ENCODE assay signal across 31 mouse cellular contexts in the genomic region with DNA sequence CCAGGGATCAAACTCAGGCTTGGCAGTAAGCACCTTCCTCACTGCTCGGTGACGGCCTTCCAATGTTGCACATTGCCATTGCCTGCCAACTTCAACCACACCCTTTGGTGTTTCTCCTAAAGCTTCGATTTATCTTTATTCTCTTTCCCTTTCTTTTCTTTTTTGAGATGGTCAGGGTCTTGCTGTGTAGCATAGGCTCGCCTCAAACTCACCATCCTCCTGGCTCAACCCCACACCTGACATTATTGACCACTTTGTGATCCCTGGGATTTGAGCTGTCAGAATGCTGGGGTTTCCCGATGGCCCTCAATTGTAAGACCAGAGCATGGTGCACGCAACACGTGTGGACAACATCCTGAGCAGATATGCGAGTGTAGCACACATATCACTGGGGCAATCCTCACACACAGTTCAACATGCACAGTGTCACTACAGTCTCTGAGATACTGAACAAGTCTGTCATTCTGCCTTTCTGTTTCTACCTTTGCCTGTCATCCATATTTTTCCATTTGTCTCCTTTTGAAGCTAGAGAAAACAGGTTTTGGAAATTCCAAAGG. TPM values are rescaled to one million over a fixed set of nuclear protein-coding genes. Genes with fewer than 3 reads are reported as not detected.
DNase-seq lines count a peak whose midpoint lies in the region; ATAC-seq and TF ChIP-seq lines count a peak whose summit lies in the region.
"Had no signal": no experiment of that assay in that cellular context is flagged by ENCODE, and none has a peak within 500 bp of the region (broad histone marks: within the 10 kb centered on the region; RNA-seq: fewer than 3 reads in every experiment).

No protein-coding gene starts in this region.

- ATAC-seq in cerebellum, adult (ENCODE audit: insufficient number of reproducible peaks, low FRiP score, low TSS enrichment) = no peak
- ATAC-seq in forebrain, embryonic 16.5 days = no peak
- ATAC-seq in forebrain, embryonic 12.5 days (ENCODE audit: low FRiP score) = no peak
- ATAC-seq: midbrain, embryonic 16.5 days had no signal

- no peaks in the 10 kb centered on the region for H3K9me3 ChIP-seq in forebrain, embryonic 16.5 days (ENCODE audit: control insufficient read depth, low read length)
- no peaks in the 10 kb centered on the region for H3K9me3 ChIP-seq in forebrain, embryonic 12.5 days
- H3K9me3 ChIP-seq: embryonic facial prominence, embryonic 12.5 days; heart, embryonic 15.5 days had no signal

- WGBS in cerebellum, adult 2 months = 74% methylated on average over 8 of the region's 8 CpGs
- 83% methylated on average over 8 of the region's 8 CpGs for WGBS in forebrain, embryonic 16.5 days
- 89% methylated on average over 8 of the region's 8 CpGs for WGBS in forebrain, embryonic 12.5 days

- no peak for TF ChIP-seq CTCF in cerebellum, adult 2 months (IDR thresholded peaks at IDR 0.05; ENCODE audit: borderline replicate concordance, insufficient read depth, low read depth, low read length)
- no peak for TF ChIP-seq CTCF in layer of hippocampus, adult 2 months (conservative IDR thresholded peaks at IDR 0.05)
- no peak for TF ChIP-seq CTCF in cortical plate, adult 2 months (IDR thresholded peaks at IDR 0.05; ENCODE audit: extremely low read depth, insufficient read depth, low read length)

- H3K4me3 ChIP-seq in cerebellum, adult 2 months (replicated peaks; ENCODE audit: insufficient read depth, low read depth, low read length) = no peak overlapping the region
- H3K4me3 ChIP-seq in forebrain, embryonic 16.5 days (replicated peaks; ENCODE audit: low read length) = no peak overlapping the region
- H3K4me3 ChIP-seq in forebrain, embryonic 12.5 days (replicated peaks) = no peak overlapping the region
- H3K4me3 ChIP-seq in layer of hippocampus, adult 2 months = no peak overlapping the region
- H3K4me3 ChIP-seq in cortical plate, adult 2 months (ENCODE audit: insufficient read depth, low read length) = no peak overlapping the region
- H3K4me3 ChIP-seq: embryonic facial prominence, embryonic 12.5 days; heart, embryonic 15.5 days; myocyte had no signal

- H3K27ac ChIP-seq in cerebellum, adult 2 months (ENCODE audit: insufficient read depth, low read length) = peak overlapping the region; percentile 25; the same call in 1 of the 2 replicates
- H3K27ac ChIP-seq in forebrain, embryonic 16.5 days (ENCODE audit: low read length) = peak overlapping the region; percentile 75; the same call in 1 of the 2 replicates
- H3K27ac ChIP-seq in forebrain, embryonic 12.5 days = no peak overlapping the region
- H3K27ac ChIP-seq in layer of hippocampus, adult 2 months = peak overlapping the region; percentile 96
- peak overlapping the region; percentile 54 for H3K27ac ChIP-seq in cortical plate, adult 2 months (ENCODE audit: insufficient read depth, low read length)
- H3K27ac ChIP-seq: embryonic facial prominence, embryonic 12.5 days; heart, embryonic 15.5 days; kidney, postnatal 0 days; stomach, postnatal 0 days had no signal

- H3K27me3 ChIP-seq in cerebellum, adult 2 months (ENCODE audit: control insufficient read depth, insufficient read depth, low read length) = no peaks in the 10 kb centered on the region
- H3K27me3 ChIP-seq in forebrain, embryonic 16.5 days (replicated peaks; ENCODE audit: control insufficient read depth, insufficient read depth, low read length) = 0 out of 2 replicates have a peak, but pooled peaks cover 3% of the 10 kb centered on the region
- H3K27me3 ChIP-seq in forebrain, embryonic 12.5 days = peaks cover 65% of the 10 kb centered on the region

- no peaks in the 10 kb centered on the region for H3K36me3 ChIP-seq in forebrain, embryonic 16.5 days (ENCODE audit: control insufficient read depth, insufficient read depth)
- H3K36me3 ChIP-seq in forebrain, embryonic 12.5 days (replicated peaks) = no peaks in the 10 kb centered on the region
- H3K36me3 ChIP-seq: embryonic facial prominence, embryonic 12.5 days; heart, embryonic 15.5 days had no signal

- no peak overlapping the region for H3K4me2 ChIP-seq in forebrain, embryonic 16.5 days (ENCODE audit: low read length)
- no peak overlapping the region for H3K4me2 ChIP-seq in forebrain, embryonic 12.5 days
- H3K4me2 ChIP-seq: embryonic facial prominence, embryonic 12.5 days; heart, embryonic 15.5 days had no signal

- TF ChIP-seq POLR2A in cerebellum, adult 2 months (IDR thresholded peaks at IDR 0.05; ENCODE audit: borderline replicate concordance, insufficient read depth, low read length) = no peak
- TF ChIP-seq POLR2A in cortical plate, adult 2 months (IDR thresholded peaks at IDR 0.05; ENCODE audit: extremely low read depth, insufficient read depth, low read length) = no peak

- H3K4me1 ChIP-seq in cerebellum, adult 2 months (ENCODE audit: control insufficient read depth, insufficient read depth, low read length) = peaks cover 69% of the 10 kb centered on the region
- H3K4me1 ChIP-seq in forebrain, embryonic 16.5 days (replicated peaks; ENCODE audit: control insufficient read depth, insufficient read depth, low read length) = peaks cover 73% of the 10 kb centered on the region
- peaks cover 46% of the 10 kb centered on the region for H3K4me1 ChIP-seq in forebrain, embryonic 12.5 days
- peaks cover 34% of the 10 kb centered on the region for H3K4me1 ChIP-seq in cortical plate, adult 2 months (ENCODE audit: control insufficient read depth, insufficient read depth, low read length)

- peak in 1 of 2 experiments; percentile 31 for DNase-seq in cerebellum, adult 2 months
- DNase-seq in layer of hippocampus, adult 2 months (ENCODE audit: low spot score in 2 of 2) = peak in 1 of 2 experiments; percentile 10
- no peak for DNase-seq in layer of hippocampus, postnatal 36 days
- DNase-seq: adrenal gland, postnatal 10 days; gastrocnemius, postnatal 36 days; heart, postnatal 36 days; kidney, adult 2 months; lung, postnatal 4 days; thymus, adult 2 months; thymus, postnatal 4 days had no signal

- H3K9ac ChIP-seq in forebrain, embryonic 16.5 days (replicated peaks; ENCODE audit: low read depth, low read length) = no peak overlapping the region
- H3K9ac ChIP-seq in forebrain, embryonic 12.5 days = no peak overlapping the region
- H3K9ac ChIP-seq: embryonic facial prominence, embryonic 12.5 days; heart, embryonic 15.5 days had no signal

RNA-seq across cellular contexts. Expression of gene Gprin1, which starts 6.6 kb away (rescaled TPM):
- 41.4 and 45.4 TPM in 2 replicates for polyA plus RNA-seq in cerebellum, adult 2 months (2012; rRNA removed)
- polyA plus RNA-seq in forebrain, embryonic 16.5 days (2015; fragmentation: Nextera tagmentation; extraction: Ambion mirVana) = 6.2 and 7.1 TPM in 2 replicates
- 4.3 and 11.3 TPM in 2 replicates for polyA plus RNA-seq in forebrain, embryonic 12.5 days (2016; fragmentation: Nextera tagmentation; extraction: Ambion mirVana)
- 100 to 1,000 TPM; 146 to 150 TPM for total RNA-seq in layer of hippocampus, adult 2 months (2021)
- 100 to 1,000 TPM; 135 to 142 TPM for total RNA-seq in layer of hippocampus, postnatal 36 days (2021)
- polyA plus RNA-seq in cortical plate, adult 2 months (2012; rRNA removed) = 57.2 and 62.1 TPM in 2 replicates
- total RNA-seq: gastrocnemius, adult 18-20 months; gastrocnemius, postnatal 36 days; heart, postnatal 36 days; liver, adult 2 months; megakaryocyte-erythroid progenitor cell, adult 5-6 weeks had no signal
- polyA plus RNA-seq: liver, adult 2 months; liver, embryonic 16.5 days had no signal

RNA-seq across cellular contexts. Expression of gene Sncb, which starts 10.2 kb away (rescaled TPM):
- 851 and 853 TPM in 2 replicates for polyA plus RNA-seq in cerebellum, adult 2 months (2012; rRNA removed)
- 27.1 and 37.0 TPM in 2 replicates for polyA plus RNA-seq in forebrain, embryonic 16.5 days (2015; fragmentation: Nextera tagmentation; extraction: Ambion mirVana)
- polyA plus RNA-seq in forebrain, embryonic 12.5 days (2016; fragmentation: Nextera tagmentation; extraction: Ambion mirVana) = 2.7 and 3.6 TPM in 2 replicates
- total RNA-seq in layer of hippocampus, adult 2 months (2021) = 100 to 1,000 TPM; 655 to 657 TPM
- 100 to 1,000 TPM; 602 to 611 TPM for total RNA-seq in layer of hippocampus, postnatal 36 days (2021)
- 734 and 773 TPM in 2 replicates for polyA plus RNA-seq in cortical plate, adult 2 months (2012; rRNA removed)
- total RNA-seq: gastrocnemius, adult 18-20 months; gastrocnemius, postnatal 36 days; heart, postnatal 36 days; liver, adult 2 months; megakaryocyte-erythroid progenitor cell, adult 5-6 weeks had no signal
- polyA plus RNA-seq: heart, embryonic 15.5 days; kidney, postnatal 0 days; limb, embryonic 11.5 days; liver, adult 2 months; liver, embryonic 16.5 days; lung, embryonic 16.5 days; myocyte had no signal

RNA-seq across cellular contexts. Expression of gene Eif4e1b, which starts 27.6 kb away (rescaled TPM):
- polyA plus RNA-seq in cerebellum, adult 2 months (2012; rRNA removed) = not detected in 2 replicates
- polyA plus RNA-seq in forebrain, embryonic 16.5 days (2015; fragmentation: Nextera tagmentation; extraction: Ambion mirVana) = not detected in 2 replicates
- polyA plus RNA-seq in forebrain, embryonic 12.5 days (2016; fragmentation: Nextera tagmentation; extraction: Ambion mirVana) = not detected in 2 replicates
- not detected for total RNA-seq in layer of hippocampus, adult 2 months (2021)
- not detected for total RNA-seq in layer of hippocampus, postnatal 36 days (2021)
- not detected in 2 replicates for polyA plus RNA-seq in cortical plate, adult 2 months (2012; rRNA removed)
- total RNA-seq: gastrocnemius, adult 18-20 months; gastrocnemius, postnatal 36 days; heart, adult 8-10 months; heart, postnatal 36 days; layer of hippocampus, postnatal 10 days; liver, adult 2 months; megakaryocyte-erythroid progenitor cell, adult 5-6 weeks had no signal
- polyA plus RNA-seq: embryonic facial prominence, embryonic 12.5 days; heart, embryonic 15.5 days; intestine, embryonic 14.5 days; kidney, adult 2 months; kidney, postnatal 0 days; large intestine, adult 2 months; limb, embryonic 11.5 days; liver, adult 2 months; liver, embryonic 16.5 days; lung, embryonic 16.5 days; midbrain, embryonic 16.5 days; myocyte; neural tube, embryonic 14.5 days; stomach, postnatal 0 days; thymus, adult 2 months had no signal

RNA-seq across cellular contexts. Expression of gene Tspan17, which starts 32.9 kb away (rescaled TPM):
- 87.9 and 89.8 TPM in 2 replicates for polyA plus RNA-seq in cerebellum, adult 2 months (2012; rRNA removed)
- 18.6 and 29.7 TPM in 2 replicates for polyA plus RNA-seq in forebrain, embryonic 16.5 days (2015; fragmentation: Nextera tagmentation; extraction: Ambion mirVana)
- 12.8 and 14.2 TPM in 2 replicates for polyA plus RNA-seq in forebrain, embryonic 12.5 days (2016; fragmentation: Nextera tagmentation; extraction: Ambion mirVana)
- 10 to 100 TPM; 96.7 to 97.7 TPM for total RNA-seq in layer of hippocampus, adult 2 months (2021)
- 100 to 1,000 TPM in 1 of 2 experiments, 10 to 100 TPM in 1; 83.4 to 109 TPM for total RNA-seq in layer of hippocampus, postnatal 36 days (2021)
- polyA plus RNA-seq in cortical plate, adult 2 months (2012; rRNA removed) = 75.7 and 78.9 TPM in 2 replicates
- total RNA-seq: megakaryocyte-erythroid progenitor cell, adult 5-6 weeks had no signal

RNA-seq across cellular contexts. Expression of gene Cdhr2, which starts 55.0 kb away (rescaled TPM):
- 0.16 and 0.23 TPM in 2 replicates for polyA plus RNA-seq in cerebellum, adult 2 months (2012; rRNA removed)
- polyA plus RNA-seq in forebrain, embryonic 16.5 days (2015; fragmentation: Nextera tagmentation; extraction: Ambion mirVana) = 0.16 and 0.25 TPM in 2 replicates
- 0.05 TPM in 1 of 2 replicates, not detected in the other for polyA plus RNA-seq in forebrain, embryonic 12.5 days (2016; fragmentation: Nextera tagmentation; extraction: Ambion mirVana)
- total RNA-seq in layer of hippocampus, adult 2 months (2021) = under 1 TPM; 0.33 to 0.44 TPM
- total RNA-seq in layer of hippocampus, postnatal 36 days (2021) = under 1 TPM in 1 of 2 experiments, not detected in 1; 0.22 TPM
- polyA plus RNA-seq in cortical plate, adult 2 months (2012; rRNA removed) = 0.25 and 0.29 TPM in 2 replicates
- total RNA-seq: gastrocnemius, adult 18-20 months; gastrocnemius, postnatal 36 days; heart, adult 8-10 months; heart, postnatal 36 days; megakaryocyte-erythroid progenitor cell, adult 5-6 weeks had no signal
- polyA plus RNA-seq: limb, embryonic 11.5 days; lung, embryonic 16.5 days; myocyte had no signal

Comparison
In these comparisons a context has a peak if more than half of its experiments do, and no peak if none do; other contexts are left out.
1. RNA of gene Sncb, which starts 10.2 kb away (polyA plus RNA-seq): 851 to 853 TPM in cerebellum, adult 2 months and 734 to 773 TPM in cortical plate, adult 2 months; 27.1 to 37.0 TPM in forebrain, embryonic 16.5 days and 2.7 to 3.6 TPM in forebrain, embryonic 12.5 days; every median in the first group is over 10 times any median in the second.